9 mouse cellular contexts compared by ENCODE assay signal in genomic region chr19:45097868-45098267, GRCm38 (mm10). TPM values are rescaled to one million over a fixed set of nuclear protein-coding genes. Genes with fewer than 3 reads are reported as not detected.
DNase-seq lines count a peak whose midpoint lies in the region; ATAC-seq and TF ChIP-seq lines count a peak whose summit lies in the region.
"Had no signal": no experiment of that assay in that cellular context is flagged by ENCODE, and none has a peak within 500 bp of the region (broad histone marks: within the 10 kb centered on the region; RNA-seq: fewer than 3 reads in every experiment).

No protein-coding gene starts in this region.

- no peak overlapping the region for H3ac ChIP-seq in myocyte (ENCODE audit: control insufficient read depth, insufficient read length)

- H3K27me3 ChIP-seq in hindbrain, embryonic 11.5 days (ENCODE audit: control insufficient read depth, insufficient read depth, low read length): no peaks in the 10 kb centered on the region
- peaks cover 27% of the 10 kb centered on the region for H3K27me3 ChIP-seq in hindbrain, embryonic 12.5 days
- H3K27me3 ChIP-seq in myocyte (ENCODE audit: control insufficient read depth, insufficient read depth, insufficient read length): peaks cover 12% of the 10 kb centered on the region
- H3K27me3 ChIP-seq in intestine, embryonic 16.5 days (replicated peaks; ENCODE audit: control insufficient read depth, insufficient read depth, low read length): peaks cover 7% of the 10 kb centered on the region; the same call in 1 of the 2 replicates

- H3K4me2 ChIP-seq in hindbrain, embryonic 11.5 days (replicated peaks; ENCODE audit: low read depth, low read length): no peak overlapping the region
- H3K4me2 ChIP-seq in hindbrain, embryonic 12.5 days (replicated peaks): no peak overlapping the region
- H3K4me2 ChIP-seq in myocyte (ENCODE audit: low read depth): no peak overlapping the region
- H3K4me2 ChIP-seq in intestine, embryonic 16.5 days (ENCODE audit: low read depth, low read length): no peak overlapping the region

- ATAC-seq in hindbrain, embryonic 11.5 days (ENCODE audit: low FRiP score): no peak
- ATAC-seq in hindbrain, embryonic 12.5 days (ENCODE audit: low FRiP score): no peak
- ATAC-seq in intestine, embryonic 16.5 days: no peak

- 31% methylated on average over 11 of the region's 11 CpGs for WGBS in hindbrain, embryonic 11.5 days
- WGBS in hindbrain, embryonic 12.5 days: 33% methylated on average over 9 of the region's 11 CpGs
- 24% methylated on average over 11 of the region's 11 CpGs for WGBS in intestine, embryonic 16.5 days

- DNase-seq in hindbrain, embryonic 11.5 days (ENCODE audit: low spot score): peak; percentile 64
- peak; percentile 84 for DNase-seq in ES-CJ7 (ENCODE audit: low read depth, low spot score)
- DNase-seq in embryo, embryonic 11 days: peak; percentile 81
- no peak for DNase-seq in layer of hippocampus, postnatal 36 days
- no peak for DNase-seq in right cerebral cortex, postnatal 4 days

- H3K79me2 ChIP-seq in myocyte (ENCODE audit: control insufficient read depth, insufficient read depth): no peaks in the 10 kb centered on the region

- no peaks in the 10 kb centered on the region for H3K4me1 ChIP-seq in hindbrain, embryonic 11.5 days (replicated peaks; ENCODE audit: control insufficient read depth, insufficient read depth, low read length)
- H3K4me1 ChIP-seq in hindbrain, embryonic 12.5 days: no peaks in the 10 kb centered on the region
- H3K4me1 ChIP-seq in intestine, embryonic 16.5 days (ENCODE audit: control insufficient read depth, insufficient read depth, low read length): no peaks in the 10 kb centered on the region

- no peak overlapping the region for H3K9ac ChIP-seq in hindbrain, embryonic 11.5 days (ENCODE audit: low read depth, low read length)
- no peak overlapping the region for H3K9ac ChIP-seq in hindbrain, embryonic 12.5 days
- no peak overlapping the region for H3K9ac ChIP-seq in intestine, embryonic 16.5 days (ENCODE audit: low read depth, low read length)

- no peak for TF ChIP-seq POLR2A in myocyte (IDR thresholded peaks at IDR 0.05; ENCODE audit: insufficient read length, low read depth)

- H3K4me3 ChIP-seq in hindbrain, embryonic 11.5 days (ENCODE audit: low read depth, low read length): no peak overlapping the region
- no peak overlapping the region for H3K4me3 ChIP-seq in hindbrain, embryonic 12.5 days
- H3K4me3 ChIP-seq in myocyte: no peak overlapping the region
- H3K4me3 ChIP-seq in intestine, embryonic 16.5 days (ENCODE audit: low read length): no peak overlapping the region

- H3K27ac ChIP-seq in hindbrain, embryonic 11.5 days (ENCODE audit: low read depth, low read length): no peak overlapping the region
- no peak overlapping the region for H3K27ac ChIP-seq in hindbrain, embryonic 12.5 days
- no peak overlapping the region for H3K27ac ChIP-seq in intestine, embryonic 16.5 days (ENCODE audit: low read length)

- H3K36me3 ChIP-seq in hindbrain, embryonic 11.5 days (ENCODE audit: control insufficient read depth, insufficient read depth, low read length): no peaks in the 10 kb centered on the region
- H3K36me3 ChIP-seq in hindbrain, embryonic 12.5 days: no peaks in the 10 kb centered on the region
- H3K36me3 ChIP-seq in myocyte (ENCODE audit: control insufficient read depth, insufficient read depth): no peaks in the 10 kb centered on the region
- H3K36me3 ChIP-seq in intestine, embryonic 16.5 days (ENCODE audit: control insufficient read depth, insufficient read depth, low read length): no peaks in the 10 kb centered on the region

- no peaks in the 10 kb centered on the region for H3K9me3 ChIP-seq in hindbrain, embryonic 11.5 days (ENCODE audit: control insufficient read depth, low read length)
- no peaks in the 10 kb centered on the region for H3K9me3 ChIP-seq in hindbrain, embryonic 12.5 days (replicated peaks)
- no peaks in the 10 kb centered on the region for H3K9me3 ChIP-seq in intestine, embryonic 16.5 days (ENCODE audit: control insufficient read depth, low read length)

TF ChIP-seq in myocyte, 11 proteins besides CTCF, POLR2A, EP300 and RAD21:
- TF ChIP-seq TCF12 (IDR thresholded peaks at IDR 0.05; ENCODE audit: insufficient read depth, poor library complexity, severe bottlenecking) (no peak), REST (IDR thresholded peaks at IDR 0.05; ENCODE audit: insufficient read depth, insufficient read length) (peak; percentile 69)

RNA-seq across cellular contexts. Expression of gene Kazald1, which starts 22.8 kb away (rescaled TPM):
- polyA plus RNA-seq in hindbrain, embryonic 11.5 days (2014; fragmentation: Nextera tagmentation; extraction: Ambion mirVana): 2.9 and 3.9 TPM in 2 replicates
- polyA plus RNA-seq in hindbrain, embryonic 12.5 days (2016; fragmentation: Nextera tagmentation; extraction: Ambion mirVana): 9.4 and 14.1 TPM in 2 replicates
- 1.4 TPM for polyA plus RNA-seq in myocyte (2012; fragmentation: generic; extraction: Trizol)
- total RNA-seq in layer of hippocampus, postnatal 36 days (2021): 1 to 10 TPM; 1.2 to 1.6 TPM
- polyA plus RNA-seq in intestine, embryonic 16.5 days (2015; fragmentation: Nextera tagmentation; extraction: Ambion mirVana): 2.0 and 2.1 TPM in 2 replicates

RNA-seq across cellular contexts. Expression of gene Sfxn3, which starts 50.6 kb away (rescaled TPM):
- polyA plus RNA-seq in hindbrain, embryonic 11.5 days (2014; fragmentation: Nextera tagmentation; extraction: Ambion mirVana): 22.7 and 23.8 TPM in 2 replicates
- 38.2 and 41.6 TPM in 2 replicates for polyA plus RNA-seq in hindbrain, embryonic 12.5 days (2016; fragmentation: Nextera tagmentation; extraction: Ambion mirVana)
- 43.4 TPM for polyA plus RNA-seq in myocyte (2012; fragmentation: generic; extraction: Trizol)
- 10 to 100 TPM; 82.4 to 91.5 TPM for total RNA-seq in layer of hippocampus, postnatal 36 days (2021)
- polyA plus RNA-seq in intestine, embryonic 16.5 days (2015; fragmentation: Nextera tagmentation; extraction: Ambion mirVana): 16.5 and 18.2 TPM in 2 replicates

RNA-seq across cellular contexts. Expression of gene Pdzd7, which starts 52.4 kb away (rescaled TPM):
- polyA plus RNA-seq in hindbrain, embryonic 11.5 days (2014; fragmentation: Nextera tagmentation; extraction: Ambion mirVana): 0.62 TPM in 1 of 2 replicates, not detected in the other
- polyA plus RNA-seq in hindbrain, embryonic 12.5 days (2016; fragmentation: Nextera tagmentation; extraction: Ambion mirVana): 0.72 and 0.81 TPM in 2 replicates
- polyA plus RNA-seq in myocyte (2012; fragmentation: generic; extraction: Trizol): 5.0 TPM
- 1 to 10 TPM; 2.2 to 3.4 TPM for total RNA-seq in layer of hippocampus, postnatal 36 days (2021)
- polyA plus RNA-seq in intestine, embryonic 16.5 days (2015; fragmentation: Nextera tagmentation; extraction: Ambion mirVana): 0.43 and 0.49 TPM in 2 replicates

RNA-seq across cellular contexts. Expression of gene Tlx1, which starts 52.6 kb away (rescaled TPM):
- polyA plus RNA-seq in hindbrain, embryonic 11.5 days (2014; fragmentation: Nextera tagmentation; extraction: Ambion mirVana): 2.2 and 4.0 TPM in 2 replicates
- 6.5 and 12.4 TPM in 2 replicates for polyA plus RNA-seq in hindbrain, embryonic 12.5 days (2016; fragmentation: Nextera tagmentation; extraction: Ambion mirVana)
- polyA plus RNA-seq in myocyte (2012; fragmentation: generic; extraction: Trizol): not detected
- not detected for total RNA-seq in layer of hippocampus, postnatal 36 days (2021)
- 0.06 TPM in 1 of 2 replicates, not detected in the other for polyA plus RNA-seq in intestine, embryonic 16.5 days (2015; fragmentation: Nextera tagmentation; extraction: Ambion mirVana)
- polyA plus RNA-seq: large intestine, adult 2 months had no signal

Comparison
In these comparisons a context has a peak if more than half of its experiments do, and no peak if none do; other contexts are left out.
1. DNase-seq: peak in hindbrain, embryonic 11.5 days (single experiment), ES-CJ7 (single experiment) and embryo, embryonic 11 days (single experiment); none in layer of hippocampus, postnatal 36 days (0 of 2) and right cerebral cortex, postnatal 4 days (single experiment).